Mouse (Mus musculus): Measurements from ENCODE around the gene Esp31. TPM values are rescaled to one million over a fixed set of nuclear protein-coding genes. Genes with fewer than 3 reads are reported as not detected.

Gene Esp31
- not detected in 2 replicates for polyA plus RNA-seq (2015; fragmentation: Nextera tagmentation; extraction: Ambion mirVana)

GRCm38 (mm10) chr17:38639147-38639546 lies at the start of gene Esp31:
TSS of gene Esp31 (plus strand) at chr17:38639447.
- no peak for ATAC-seq (replicated peaks; ENCODE audit: low FRiP score, low read depth)
- H3K27me3 ChIP-seq (ENCODE audit: insufficient read depth, low read length) = no peaks in the 10 kb centered on the region
- TF ChIP-seq CTCF (IDR thresholded peaks at IDR 0.05; ENCODE audit: low read depth) = no peak
- no peaks in the 10 kb centered on the region for H3K36me3 ChIP-seq (ENCODE audit: insufficient read depth, low read length)
- no peak within 1 kb of the TSS for H3K4me2 ChIP-seq (ENCODE audit: low read length)
- H3K4me3 ChIP-seq (replicated peaks; ENCODE audit: low read depth, low read length) = no peak within 1 kb of the TSS
- WGBS = 78% methylated on average over 2 of the region's 2 CpGs
- no peak for DNase-seq (ENCODE audit: low spot score)
- no peaks in the 10 kb centered on the region; the same call in 1 of the 2 replicates for H3K9me3 ChIP-seq (replicated peaks; ENCODE audit: low read length)
- H3K27ac ChIP-seq = no peak within 1 kb of the TSS
- no peaks in the 10 kb centered on the region for H3K4me1 ChIP-seq (replicated peaks; ENCODE audit: insufficient read depth, low read length)
- no peak within 1 kb of the TSS for H3K9ac ChIP-seq (ENCODE audit: low read depth, low read length)

Other genes starting within 250 kb of the Esp31 start
- not detected in 2 replicates for gene Esp36, start 219.3 kb upstream of the Esp31 start, polyA plus RNA-seq (2015; fragmentation: Nextera tagmentation; extraction: Ambion mirVana)
- gene Esp34, start 85.3 kb upstream of the Esp31 start, polyA plus RNA-seq (2015; fragmentation: Nextera tagmentation; extraction: Ambion mirVana) = not detected in 2 replicates